Mouse (Mus musculus) ES-E14 (cell line): ENCODE data around the gene Rbx1.

ENCODE experiments used
- CHD2 ChIP-seq: IDR thresholded peaks from 2 replicates; pipeline ENCODE4 v1.6.1; 2014; ENCODE audit warnings: mild to moderate bottlenecking, low read depth, low read length, inconsistent platforms
- HCFC1 ChIP-seq: IDR thresholded peaks from 2 replicates; pipeline ENCODE4 v1.6.1; 2012; ENCODE audit warnings: low read length, inconsistent platforms, borderline replicate concordance; ENCODE audit not compliant: insufficient read depth
- ZC3H11A ChIP-seq: IDR thresholded peaks from 2 replicates; pipeline ENCODE4 v1.6.1; 2012; ENCODE audit warnings: low read depth, mild to moderate bottlenecking, inconsistent platforms, low read length, borderline replicate concordance
- ZNF384 ChIP-seq: IDR thresholded peaks from 2 replicates; pipeline ENCODE4 v1.6.1; 2012; ENCODE audit warnings: low read depth, low read length, inconsistent platforms

GRCm38 (mm10) chr15:81507201-81507600 is 41.1 kb downstream of the Rbx1 start:
- TF ChIP-seq ZC3H11A (0 out of 2 replicates have a peak, but pooled peaks have one; percentile 15), CHD2 (no peak), HCFC1 (no peak), ZNF384 (no peak)
